ENCODE assay signal across 8 mouse cellular contexts in genomic region chr2:29787104-29787917, GRCm38 (mm10). TPM values are rescaled to one million over a fixed set of nuclear protein-coding genes. Genes with fewer than 3 reads are reported as not detected.
A peak's percentile ranks its signal among the peaks of the same experiment; 100 is the strongest.
DNase-seq lines count a peak whose midpoint lies in the region; ATAC-seq lines count a peak whose summit lies in the region.

Gene Coq4, plus strand, starts transcription at chr2:29787493.

- H3K4me2 ChIP-seq in hindbrain, embryonic 13.5 days = peak within 1 kb of the TSS; percentile 81

- H3K4me1 ChIP-seq in hindbrain, embryonic 13.5 days (replicated peaks) = peaks cover 26% of the 10 kb centered on the region

- 2% methylated on average over 31 of the region's 31 CpGs for WGBS in hindbrain, embryonic 13.5 days

- H3K9ac ChIP-seq in hindbrain, embryonic 13.5 days = peak within 1 kb of the TSS; percentile 86

- H3K27me3 ChIP-seq in hindbrain, embryonic 13.5 days = no peaks in the 10 kb centered on the region

- DNase-seq in NIH3T3 (ENCODE audit: low read depth) = peak; percentile 95
- peak; percentile 92 to 95 for DNase-seq in cerebellum, postnatal 10 days
- peak; percentile 74 to 85 for DNase-seq in frontal cortex, postnatal 14 days (ENCODE audit: low spot score in 2 of 2)
- peak; percentile 79 to 84 for DNase-seq in layer of hippocampus, postnatal 25 days (ENCODE audit: extremely low spot score in 1 of 2, low spot score in 1 of 2)
- DNase-seq in lung, postnatal 25 days (ENCODE audit: low spot score) = peak; percentile 93
- DNase-seq in retina, embryonic 14.5 days (ENCODE audit: low spot score) = peak; percentile 97
- DNase-seq in thymus, postnatal 4 days = peak; percentile 86

- peak within 1 kb of the TSS; percentile 81 for H3K27ac ChIP-seq in hindbrain, embryonic 13.5 days

- peaks cover 59% of the 10 kb centered on the region for H3K36me3 ChIP-seq in hindbrain, embryonic 13.5 days

- peak; percentile 80 for ATAC-seq in hindbrain, embryonic 13.5 days (ENCODE audit: low FRiP score)

- peaks cover under 1% of the 10 kb centered on the region; the same call in 1 of the 2 replicates for H3K9me3 ChIP-seq in hindbrain, embryonic 13.5 days

- H3K4me3 ChIP-seq in hindbrain, embryonic 13.5 days = peak within 1 kb of the TSS; percentile 78

RNA-seq across cellular contexts. Expression of gene Coq4, which starts in this region (rescaled TPM):
- 33.4 and 34.5 TPM in 2 replicates for polyA plus RNA-seq in hindbrain, embryonic 13.5 days (2015; fragmentation: Nextera tagmentation; extraction: Ambion mirVana)
- 10 to 100 TPM; 28.6 to 30.7 TPM for total RNA-seq in layer of hippocampus, postnatal 25 days (2021)

Comparison
In these comparisons a context has a peak if more than half of its experiments do, and no peak if none do; other contexts are left out.
1. Peak in every context shown above with its lines: DNase-seq, ATAC-seq, H3K4me3 ChIP-seq and H3K27ac ChIP-seq.